Mouse (Mus musculus) cerebellum, adult 2 months (tissue): ENCODE data around the gene Ccdc93.

Source experiments
- CTCF ChIP-seq: fragments of 200-500 bp; IDR thresholded peaks from 2 replicates; pipeline ENCODE4 v1.5.1; 2011; ENCODE audit warnings: low read depth, mild to moderate bottlenecking, control low read depth, low read length, moderate library complexity, borderline replicate concordance; ENCODE audit not compliant: insufficient read depth
- POLR2A ChIP-seq: fragments of 200-500 bp; IDR thresholded peaks from 2 replicates; pipeline ENCODE4 v1.6.1; 2011; ENCODE audit warnings: low read length, control low read depth, borderline replicate concordance; ENCODE audit not compliant: insufficient read depth

DNA sequence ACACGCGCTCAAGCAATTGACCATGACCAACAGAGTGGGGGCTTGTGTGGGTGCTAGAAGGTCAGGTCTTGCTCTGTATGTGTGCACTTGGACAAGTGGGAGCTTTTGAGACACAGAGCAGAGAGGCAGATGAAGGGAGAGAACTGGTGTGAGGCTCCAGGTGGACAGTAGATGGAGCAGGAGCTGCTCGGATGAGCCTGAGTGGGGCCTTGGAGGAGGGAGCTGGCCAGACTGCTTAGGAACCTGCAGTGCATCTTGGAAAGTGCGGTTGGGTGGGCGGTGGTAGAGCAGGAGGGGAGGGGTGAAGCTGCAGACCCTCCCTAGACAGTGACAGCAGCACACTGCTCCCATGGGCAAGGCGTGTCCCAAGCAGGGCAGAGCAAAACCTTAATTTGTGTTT, 29.2 kb downstream of the Ccdc93 start:
- no peak for TF ChIP-seq CTCF
- no peak for TF ChIP-seq POLR2A
